In genomic region chr12:73672007-73672406, GRCm38 (mm10) we compare ENCODE assay signal across 11 mouse cellular contexts.
DNase-seq lines count a peak whose midpoint lies in the region; ATAC-seq and TF ChIP-seq lines count a peak whose summit lies in the region.
"Had no signal": no experiment of that assay in that cellular context is flagged by ENCODE, and none has a peak within 500 bp of the region (broad histone marks: within the 10 kb centered on the region; RNA-seq: fewer than 3 reads in every experiment).

No protein-coding gene starts in this region.

- 60% methylated on average over 4 of the region's 4 CpGs for WGBS in forebrain, embryonic 10.5 days
- 39% methylated on average over 4 of the region's 4 CpGs for WGBS in forebrain, embryonic 11.5 days
- WGBS in kidney, embryonic 15.5 days, result 72% methylated on average over 4 of the region's 4 CpGs
- WGBS in limb, embryonic 15.5 days, result 51% methylated on average over 4 of the region's 4 CpGs

- no peaks in the 10 kb centered on the region for H3K36me3 ChIP-seq in forebrain, embryonic 10.5 days (replicated peaks)
- H3K36me3 ChIP-seq in forebrain, embryonic 11.5 days (ENCODE audit: control insufficient read depth, insufficient read depth, low read length), result no peaks in the 10 kb centered on the region
- no peaks in the 10 kb centered on the region for H3K36me3 ChIP-seq in kidney, embryonic 15.5 days
- no peaks in the 10 kb centered on the region for H3K36me3 ChIP-seq in limb, embryonic 15.5 days

- DNase-seq in forebrain, embryonic 10.5 days (ENCODE audit: extremely low spot score, low spot score), result no peak
- DNase-seq in forebrain, embryonic 11.5 days (ENCODE audit: low spot score), result no peak
- DNase-seq in kidney, adult 9 months, result no peak
- no peak for DNase-seq in adrenal gland, adult 18-20 months (ENCODE audit: low spot score in 2 of 2)
- DNase-seq: adrenal gland, postnatal 10 days; cerebellum, adult 9-11 months; layer of hippocampus, postnatal 36 days had no signal

- no peak overlapping the region for H3K9ac ChIP-seq in forebrain, embryonic 11.5 days (ENCODE audit: low read length)
- no peak overlapping the region for H3K9ac ChIP-seq in kidney, embryonic 15.5 days
- no peak overlapping the region for H3K9ac ChIP-seq in limb, embryonic 15.5 days

- H3K4me2 ChIP-seq in forebrain, embryonic 11.5 days (ENCODE audit: low read depth, low read length, severe bottlenecking), result no peak overlapping the region
- H3K4me2 ChIP-seq in kidney, embryonic 15.5 days, result no peak overlapping the region
- H3K4me2 ChIP-seq in limb, embryonic 15.5 days, result no peak overlapping the region

- H3K4me3 ChIP-seq in forebrain, embryonic 10.5 days, result no peak overlapping the region
- H3K4me3 ChIP-seq in forebrain, embryonic 11.5 days (ENCODE audit: low read depth, low read length), result no peak overlapping the region
- no peak overlapping the region for H3K4me3 ChIP-seq in kidney, embryonic 15.5 days (replicated peaks)
- H3K4me3 ChIP-seq in bone marrow macrophage, adult 2 months (ENCODE audit: insufficient read depth, low read length), result no peak overlapping the region
- no peak overlapping the region for H3K4me3 ChIP-seq in limb, embryonic 15.5 days

- no peaks in the 10 kb centered on the region for H3K9me3 ChIP-seq in forebrain, embryonic 10.5 days
- H3K9me3 ChIP-seq in forebrain, embryonic 11.5 days (ENCODE audit: control insufficient read depth, low read length), result no peaks in the 10 kb centered on the region
- no peaks in the 10 kb centered on the region for H3K9me3 ChIP-seq in kidney, embryonic 15.5 days (replicated peaks)
- no peaks in the 10 kb centered on the region for H3K9me3 ChIP-seq in limb, embryonic 15.5 days

- no peak for TF ChIP-seq POLR2A in bone marrow macrophage, adult 2 months (IDR thresholded peaks at IDR 0.05; ENCODE audit: borderline replicate concordance, low read depth, low read length)

- no peaks in the 10 kb centered on the region for H3K27me3 ChIP-seq in forebrain, embryonic 10.5 days (ENCODE audit: poor library complexity, severe bottlenecking)
- no peaks in the 10 kb centered on the region for H3K27me3 ChIP-seq in forebrain, embryonic 11.5 days (ENCODE audit: control insufficient read depth, insufficient read depth, low read length)
- H3K27me3 ChIP-seq in kidney, embryonic 15.5 days, result no peaks in the 10 kb centered on the region
- no peaks in the 10 kb centered on the region for H3K27me3 ChIP-seq in limb, embryonic 15.5 days

- no peak for TF ChIP-seq CTCF in bone marrow macrophage, adult 2 months (IDR thresholded peaks at IDR 0.05; ENCODE audit: low read depth, low read length)

- no peak for ATAC-seq in forebrain, embryonic 11.5 days (replicated peaks; ENCODE audit: low FRiP score)
- ATAC-seq in kidney, embryonic 15.5 days (replicated peaks; ENCODE audit: low FRiP score), result no peak
- no peak for ATAC-seq in limb, embryonic 15.5 days (ENCODE audit: insufficient number of reproducible peaks, low FRiP score, low TSS enrichment, low read depth)
- ATAC-seq in granulocyte monocyte progenitor cell, adult 5-6 weeks (replicated peaks; ENCODE audit: poor library complexity, severe bottlenecking), result no peak

- peak overlapping the region; percentile 71 for H3K27ac ChIP-seq in forebrain, embryonic 10.5 days
- no peak overlapping the region for H3K27ac ChIP-seq in forebrain, embryonic 11.5 days (ENCODE audit: low read depth, low read length)
- H3K27ac ChIP-seq in kidney, embryonic 15.5 days, result 0 out of 2 replicates have a peak overlapping the region, but pooled peaks have one; percentile 57
- peak overlapping the region; percentile 78 for H3K27ac ChIP-seq in bone marrow macrophage, adult 2 months (ENCODE audit: insufficient read depth, low read depth, low read length)
- 0 out of 2 replicates have a peak overlapping the region, but pooled peaks have one; percentile 2 for H3K27ac ChIP-seq in limb, embryonic 15.5 days

- peaks cover 38% of the 10 kb centered on the region for H3K4me1 ChIP-seq in forebrain, embryonic 10.5 days
- peaks cover 5% of the 10 kb centered on the region; the same call in 1 of the 2 replicates for H3K4me1 ChIP-seq in forebrain, embryonic 11.5 days (replicated peaks; ENCODE audit: control insufficient read depth, insufficient read depth, low read length)
- H3K4me1 ChIP-seq in kidney, embryonic 15.5 days, result peaks cover 5% of the 10 kb centered on the region; the same call in 1 of the 2 replicates
- H3K4me1 ChIP-seq in bone marrow macrophage, adult 2 months (ENCODE audit: control insufficient read depth, insufficient read depth, low read length), result peaks cover 82% of the 10 kb centered on the region
- H3K4me1 ChIP-seq in limb, embryonic 15.5 days, result peaks cover 8% of the 10 kb centered on the region; the same call in 1 of the 2 replicates
